Mouse (Mus musculus) hindbrain, embryonic 16.5 days (tissue): ENCODE measurements at regions not wholly inside any gene's neighbourhood (a gene's known extent, or its start where the extent isn't known, plus 50 kb on each side); places are given as distances from the start of the nearest gene placed in this dataset.

Source experiments
- ATAC-seq: fragments of 200-750 bp; cut with Nextera tagmentation; 2 replicates; pipeline ENCODE4 v1.8.0; 2017; ENCODE audit warnings: moderate TSS enrichment, moderate library complexity
- H3K27ac ChIP-seq: fragments of 300-500 bp; sonication (generic); 2 replicates; pipeline ENCODE4 v1.5.1; 2014; ENCODE audit warnings: low read depth, mild to moderate bottlenecking, control low read depth, low read length, moderate library complexity
- H3K27me3 ChIP-seq: fragments of 300-500 bp; sonication (generic); replicated peaks from 2 replicates; pipeline ENCODE4 v1.6.1; 2014; ENCODE audit warnings: low read length; ENCODE audit not compliant: control insufficient read depth, insufficient read depth
- H3K36me3 ChIP-seq: fragments of 300-500 bp; sonication (generic); 2 replicates; pipeline ENCODE4 v1.6.1; 2014; ENCODE audit warnings: mild to moderate bottlenecking, low read length, moderate library complexity, mixed read lengths; ENCODE audit not compliant: control insufficient read depth, insufficient read depth
- H3K4me1 ChIP-seq: fragments of 300-500 bp; sonication (generic); 2 replicates; pipeline ENCODE4 v1.6.1; 2014; ENCODE audit warnings: low read depth, low read length; ENCODE audit not compliant: control insufficient read depth, insufficient read depth
- H3K4me2 ChIP-seq: fragments of 300-500 bp; sonication (generic); 2 replicates; pipeline ENCODE4 v1.6.1; 2014; ENCODE audit warnings: mild to moderate bottlenecking, low read length, control low read depth, moderate library complexity
- H3K4me3 ChIP-seq: fragments of 300-500 bp; sonication (generic); 2 replicates; pipeline ENCODE4 v1.5.1; 2014; ENCODE audit warnings: mild to moderate bottlenecking, low read length, control low read depth, moderate library complexity
- H3K9ac ChIP-seq: fragments of 300-500 bp; sonication (generic); 2 replicates; pipeline ENCODE4 v1.6.1; 2014; ENCODE audit warnings: low read depth, mild to moderate bottlenecking, control low read depth, low read length, moderate library complexity
- H3K9me3 ChIP-seq: fragments of 300-500 bp; sonication (generic); 2 replicates; pipeline ENCODE4 v1.6.1; 2014; ENCODE audit warnings: mild to moderate bottlenecking, low read length, moderate library complexity; ENCODE audit not compliant: control insufficient read depth
- WGBS: fragments of 180-500 bp; shearing (Covaris S2); extraction: QIAGEN DNeasy Blood & Tissue Kit; methylation state at CpG from one replicate; pipeline ENCODE4 v1.1.7; 2014; 5-methylcytosine and 5-hydroxymethylcytosine counted together

- no peak overlapping the region for H3K4me2 ChIP-seq
- ATAC-seq = no peak
- 80% methylated on average over 7 of the region's 7 CpGs for WGBS
- no peak overlapping the region for H3K27ac ChIP-seq
- H3K4me3 ChIP-seq = no peak overlapping the region
- H3K27me3 ChIP-seq = no peaks in the 10 kb centered on the region
- H3K36me3 ChIP-seq = no peaks in the 10 kb centered on the region
- H3K9ac ChIP-seq = no peak overlapping the region
- no peaks in the 10 kb centered on the region for H3K4me1 ChIP-seq
- H3K9me3 ChIP-seq = no peaks in the 10 kb centered on the region; the same call in 1 of the 2 replicates
Observed at GRCm38 (mm10) chr5:141125870-141126269, 115.4 kb upstream of the Sdk1 start.

GRCm38 (mm10) chr5:141126536-141126935, 114.8 kb upstream of the Sdk1 start:
- Histone ChIP-seq H3K4me1 (no peaks in the 10 kb centered on the region), H3K36me3 (no peaks in the 10 kb centered on the region), H3K27me3 (no peaks in the 10 kb centered on the region), H3K27ac (no peak overlapping the region), H3K9me3 (no peaks in the 10 kb centered on the region; the same call in 1 of the 2 replicates), H3K4me3 (no peak overlapping the region), H3K4me2 (no peak overlapping the region), H3K9ac (no peak overlapping the region)
- ATAC-seq = no peak
- WGBS = 91% methylated on average over 7 of the region's 7 CpGs

DNA sequence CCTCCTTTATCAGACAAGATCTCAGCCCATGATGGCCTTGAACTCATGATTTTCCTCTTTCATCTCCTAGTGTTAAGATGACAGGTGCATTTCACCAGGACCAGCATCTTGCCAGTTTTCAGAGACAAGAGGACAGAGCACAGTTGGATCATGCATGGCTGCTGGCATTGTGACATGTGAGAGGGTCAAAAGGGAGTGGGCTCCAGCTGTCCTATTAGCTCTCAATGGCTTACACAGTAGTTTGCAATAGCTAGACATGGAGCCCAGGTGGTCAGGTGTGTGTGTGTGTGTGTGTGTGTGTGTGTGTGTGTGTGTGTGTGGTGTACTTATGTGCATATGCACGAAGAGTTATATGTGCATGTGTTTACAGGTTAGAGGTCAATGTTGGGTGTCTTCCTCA, 110.3 kb upstream of the Sdk1 start:
- no peak overlapping the region for H3K4me3 ChIP-seq
- H3K4me2 ChIP-seq = no peak overlapping the region
- H3K4me1 ChIP-seq = no peaks in the 10 kb centered on the region
- no peaks in the 10 kb centered on the region; the same call in 1 of the 2 replicates for H3K9me3 ChIP-seq
- H3K27me3 ChIP-seq = no peaks in the 10 kb centered on the region
- no peaks in the 10 kb centered on the region for H3K36me3 ChIP-seq
- no peak for ATAC-seq
- no peak overlapping the region for H3K9ac ChIP-seq
- 92% methylated on average over 1 of the region's 1 CpGs for WGBS
- H3K27ac ChIP-seq = no peak overlapping the region

GRCm38 (mm10) chr5:141131906-141132305, 109.4 kb upstream of the Sdk1 start:
- Histone ChIP-seq H3K36me3 (no peaks in the 10 kb centered on the region), H3K4me3 (no peak overlapping the region), H3K27me3 (no peaks in the 10 kb centered on the region), H3K9ac (no peak overlapping the region), H3K4me1 (no peaks in the 10 kb centered on the region), H3K9me3 (no peaks in the 10 kb centered on the region), H3K27ac (no peak overlapping the region), H3K4me2 (no peak overlapping the region)
- 76% methylated on average over 9 of the region's 9 CpGs for WGBS
- no peak for ATAC-seq

DNA sequence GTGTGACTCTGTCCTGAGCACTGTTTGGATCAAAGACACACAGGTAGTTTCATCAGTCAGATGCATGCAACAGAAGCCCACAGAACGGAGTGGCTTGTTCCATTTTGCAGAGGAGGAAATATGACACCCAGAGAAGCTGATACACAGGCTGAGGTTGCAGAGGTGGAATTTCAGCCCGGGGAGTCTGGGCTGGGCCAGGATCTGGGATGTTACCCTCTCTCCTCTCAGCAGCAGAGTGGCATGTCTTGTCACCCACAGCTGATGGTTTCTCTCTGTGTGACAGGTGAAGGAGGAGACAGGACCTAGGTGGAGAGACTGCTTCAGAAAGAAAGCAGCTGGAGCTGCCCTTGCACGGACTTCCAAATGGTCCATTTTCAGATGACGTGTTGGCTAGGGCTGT, 105.1 kb upstream of the Sdk1 start:
- ATAC-seq = no peak
- Histone ChIP-seq H3K9me3 (no peaks in the 10 kb centered on the region), H3K4me2 (no peak overlapping the region), H3K27me3 (no peaks in the 10 kb centered on the region), H3K4me3 (no peak overlapping the region), H3K27ac (no peak overlapping the region), H3K9ac (no peak overlapping the region), H3K4me1 (peaks cover 13% of the 10 kb centered on the region), H3K36me3 (no peaks in the 10 kb centered on the region)
- 70% methylated on average over 4 of the region's 4 CpGs for WGBS

DNA sequence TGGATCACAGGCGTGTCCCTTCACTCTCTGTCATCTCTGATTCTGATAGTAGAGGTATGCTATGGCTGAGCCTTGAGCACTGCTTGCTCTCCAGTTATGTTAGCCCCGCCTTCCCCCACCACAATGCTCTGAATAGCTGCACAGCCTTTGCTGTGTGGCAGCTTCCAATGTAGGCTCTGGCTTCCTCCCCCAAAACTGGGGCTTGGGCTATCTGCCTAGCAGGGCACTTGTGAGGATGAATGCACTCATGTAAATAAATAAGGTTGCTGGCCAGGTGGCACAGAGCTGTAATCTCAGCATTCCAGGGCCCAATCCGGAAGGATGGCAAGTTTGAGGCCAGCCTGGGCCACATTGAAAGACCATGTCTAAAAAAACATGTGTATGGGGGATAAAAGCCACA, 103.6 kb upstream of the Sdk1 start:
- H3K4me3 ChIP-seq = no peak overlapping the region
- peaks cover 13% of the 10 kb centered on the region for H3K4me1 ChIP-seq
- H3K9ac ChIP-seq = no peak overlapping the region
- H3K36me3 ChIP-seq = no peaks in the 10 kb centered on the region
- H3K4me2 ChIP-seq = no peak overlapping the region
- WGBS = 82% methylated on average over 3 of the region's 3 CpGs
- no peak overlapping the region for H3K27ac ChIP-seq
- H3K27me3 ChIP-seq = no peaks in the 10 kb centered on the region
- H3K9me3 ChIP-seq = no peaks in the 10 kb centered on the region
- ATAC-seq = no peak

DNA sequence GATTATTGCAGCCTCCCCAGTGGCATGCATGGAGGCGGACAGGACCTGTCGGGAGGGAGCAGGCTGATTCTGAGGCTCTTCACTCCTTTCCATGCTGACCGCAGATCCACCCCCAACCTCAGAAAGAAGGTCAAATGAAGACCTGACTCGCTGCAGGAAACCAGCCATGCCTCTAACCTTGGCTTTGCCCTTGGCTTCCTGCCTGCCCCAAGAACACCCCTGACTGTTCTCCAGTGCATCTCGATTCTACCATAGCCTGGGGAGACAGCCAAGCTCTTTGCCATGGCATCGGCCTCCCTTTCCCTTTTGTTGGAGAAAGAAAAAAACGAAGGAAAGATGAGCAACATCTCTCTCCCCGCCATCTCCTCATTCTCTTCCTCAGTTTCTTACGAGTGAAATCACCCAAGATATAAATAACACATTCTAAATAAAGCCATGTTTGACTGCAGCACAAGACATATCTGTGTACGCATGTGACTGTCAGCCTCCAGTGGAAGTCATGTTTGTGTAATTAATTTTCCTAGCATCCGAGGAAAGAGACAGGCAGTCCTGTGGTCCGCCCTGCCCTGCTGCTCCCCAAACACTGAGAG, 102.4 kb upstream of the Sdk1 start:
- Histone ChIP-seq H3K4me2 (peak overlapping the region; percentile 4), H3K9ac (peak overlapping the region; percentile 35; the same call in 1 of the 2 replicates), H3K27ac (no peak overlapping the region), H3K4me3 (no peak overlapping the region), H3K9me3 (no peaks in the 10 kb centered on the region), H3K36me3 (no peaks in the 10 kb centered on the region), H3K4me1 (peaks cover 13% of the 10 kb centered on the region), H3K27me3 (no peaks in the 10 kb centered on the region)
- WGBS = 32% methylated on average over 12 of the region's 12 CpGs
- ATAC-seq = no peak

DNA sequence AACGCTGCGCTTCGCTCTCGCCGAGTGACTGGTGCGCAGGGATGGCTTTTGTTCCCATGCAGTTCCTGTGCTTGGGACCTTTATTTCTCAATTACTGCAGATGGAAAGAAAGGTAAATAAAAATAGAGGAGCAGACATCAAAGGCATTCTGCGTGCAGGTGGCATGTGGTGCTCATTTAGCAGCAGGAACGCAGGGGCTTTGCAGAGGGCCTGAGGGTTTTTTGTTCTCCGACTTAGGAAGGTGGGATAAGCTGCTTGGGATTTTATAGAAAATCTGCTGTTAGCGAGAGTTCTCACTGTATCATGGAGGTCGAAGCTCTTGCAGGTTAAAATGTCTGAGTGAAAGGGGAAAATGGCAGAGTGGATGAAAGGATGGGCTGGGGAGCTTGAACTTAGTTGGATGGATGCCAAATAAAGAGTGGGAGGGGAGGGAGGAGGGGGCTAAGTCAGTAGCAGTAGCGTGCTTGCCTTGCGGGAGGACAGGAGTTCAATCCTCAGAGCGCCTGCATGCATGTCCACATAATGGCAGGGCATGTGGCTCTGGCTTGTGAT, 101.9 kb upstream of the Sdk1 start:
- Histone ChIP-seq H3K9ac (peak overlapping the region; percentile 35; the same call in 1 of the 2 replicates), H3K27me3 (no peaks in the 10 kb centered on the region), H3K4me2 (peak overlapping the region; percentile 4), H3K27ac (no peak overlapping the region), H3K4me1 (peaks cover 13% of the 10 kb centered on the region), H3K36me3 (no peaks in the 10 kb centered on the region), H3K4me3 (no peak overlapping the region), H3K9me3 (no peaks in the 10 kb centered on the region)
- WGBS = 20% methylated on average over 14 of the region's 14 CpGs
- ATAC-seq = no peak

GRCm38 (mm10) chr5:141160391-141160790, 80.9 kb upstream of the Sdk1 start:
- 63% methylated on average over 8 of the region's 8 CpGs for WGBS
- Histone ChIP-seq H3K4me3 (no peak overlapping the region), H3K36me3 (no peaks in the 10 kb centered on the region), H3K9ac (no peak overlapping the region), H3K4me1 (no peaks in the 10 kb centered on the region), H3K4me2 (no peak overlapping the region), H3K27me3 (no peaks in the 10 kb centered on the region), H3K9me3 (no peaks in the 10 kb centered on the region), H3K27ac (no peak overlapping the region)
- no peak for ATAC-seq
